Mouse (Mus musculus): ENCODE measurements around the gene Lypd9. TPM values are rescaled to one million over a fixed set of nuclear protein-coding genes. Genes with fewer than 3 reads are reported as not detected.
A peak's percentile ranks its signal among the peaks of the same experiment; 100 is the strongest.
"Not testable (repeated sequence)": the region's sequence is repeated elsewhere in the genome, so short reads cannot be mapped to it uniquely, and the experiment has no call there.

Lypd9 gene
- polyA plus RNA-seq (2014; fragmentation: Nextera tagmentation; extraction: Ambion mirVana), result not detected in 2 replicates

GRCm38 (mm10) chr11:58452759-58453158, at the start of gene Lypd9:
Gene Lypd9 (minus strand): TSS chr11:58452923.
- Histone ChIP-seq H3K9me3 (ENCODE audit: control insufficient read depth, low read length) (0 out of 2 replicates have a peak, but pooled peaks cover 6% of the 10 kb centered on the region), H3K4me3 (replicated peaks; ENCODE audit: low read length) (no peak within 1 kb of the TSS), H3K4me1 (replicated peaks; ENCODE audit: control insufficient read depth, insufficient read depth, low read length) (no peaks in the 10 kb centered on the region), H3K4me2 (replicated peaks) (no peak within 1 kb of the TSS), H3K36me3 (replicated peaks; ENCODE audit: control insufficient read depth, insufficient read depth) (no peaks in the 10 kb centered on the region), H3K27ac (no peak within 1 kb of the TSS), H3K9ac (no peak within 1 kb of the TSS), H3K27me3 (ENCODE audit: control insufficient read depth, insufficient read depth, low read length) (no peaks in the 10 kb centered on the region)
- no peak for ATAC-seq (ENCODE audit: low FRiP score)
- 99% methylated on average over 9 of the region's 9 CpGs for WGBS
- no peak for DNase-seq (ENCODE audit: low spot score)

GRCm38 (mm10) chr11:58502472-58502871, 49.7 kb upstream of the Lypd9 start, which contains the start of gene Olfr331:
Gene Olfr331 (minus strand): TSS chr11:58502572.
- not testable (repeated sequence) for H3K36me3 ChIP-seq (replicated peaks; ENCODE audit: control insufficient read depth, insufficient read depth); H3K4me2 ChIP-seq (replicated peaks); H3K27ac ChIP-seq; H3K4me1 ChIP-seq (replicated peaks; ENCODE audit: control insufficient read depth, insufficient read depth, low read length); H3K9me3 ChIP-seq (ENCODE audit: control insufficient read depth, low read length); H3K4me3 ChIP-seq (replicated peaks; ENCODE audit: low read length); H3K27me3 ChIP-seq (ENCODE audit: control insufficient read depth, insufficient read depth, low read length); ATAC-seq (ENCODE audit: low FRiP score); H3K9ac ChIP-seq; DNase-seq (ENCODE audit: low spot score)

GRCm38 (mm10) chr11:58499290-58499689, 46.6 kb upstream of the Lypd9 start:
- no peak overlapping the region for H3K9ac ChIP-seq
- H3K9me3 ChIP-seq (ENCODE audit: control insufficient read depth, low read length), result no peaks in the 10 kb centered on the region
- H3K27me3 ChIP-seq (ENCODE audit: control insufficient read depth, insufficient read depth, low read length), result no peaks in the 10 kb centered on the region
- H3K27ac ChIP-seq, result no peak overlapping the region
- no peak overlapping the region for H3K4me3 ChIP-seq (replicated peaks; ENCODE audit: low read length)
- 54% methylated on average over 3 of the region's 3 CpGs for WGBS
- no peak for ATAC-seq (ENCODE audit: low FRiP score)
- H3K4me2 ChIP-seq (replicated peaks), result no peak overlapping the region
- peak; percentile 80 for DNase-seq (ENCODE audit: low spot score)
- H3K36me3 ChIP-seq (replicated peaks; ENCODE audit: control insufficient read depth, insufficient read depth), result no peaks in the 10 kb centered on the region
- no peaks in the 10 kb centered on the region for H3K4me1 ChIP-seq (replicated peaks; ENCODE audit: control insufficient read depth, insufficient read depth, low read length)

GRCm38 (mm10) chr11:58498761-58499160, 46.0 kb upstream of the Lypd9 start:
- Histone ChIP-seq H3K9me3 (ENCODE audit: control insufficient read depth, low read length) (no peaks in the 10 kb centered on the region), H3K36me3 (replicated peaks; ENCODE audit: control insufficient read depth, insufficient read depth) (no peaks in the 10 kb centered on the region), H3K4me1 (replicated peaks; ENCODE audit: control insufficient read depth, insufficient read depth, low read length) (no peaks in the 10 kb centered on the region), H3K4me2 (replicated peaks) (no peak overlapping the region), H3K4me3 (replicated peaks; ENCODE audit: low read length) (no peak overlapping the region), H3K9ac (no peak overlapping the region), H3K27me3 (ENCODE audit: control insufficient read depth, insufficient read depth, low read length) (no peaks in the 10 kb centered on the region), H3K27ac (no peak overlapping the region)
- no peak for ATAC-seq (ENCODE audit: low FRiP score)
- DNase-seq (ENCODE audit: low spot score), result no peak
- 92% methylated on average over 9 of the region's 9 CpGs for WGBS

- WGBS, result 80% methylated on average over 2 of the region's 2 CpGs
- Histone ChIP-seq H3K9me3 (ENCODE audit: control insufficient read depth, low read length) (no peaks in the 10 kb centered on the region), H3K9ac (no peak within 1 kb of the TSS), H3K36me3 (replicated peaks; ENCODE audit: control insufficient read depth, insufficient read depth) (no peaks in the 10 kb centered on the region), H3K4me2 (replicated peaks) (no peak within 1 kb of the TSS), H3K4me1 (replicated peaks; ENCODE audit: control insufficient read depth, insufficient read depth, low read length) (no peaks in the 10 kb centered on the region), H3K4me3 (replicated peaks; ENCODE audit: low read length) (no peak within 1 kb of the TSS), H3K27ac (no peak within 1 kb of the TSS), H3K27me3 (ENCODE audit: control insufficient read depth, insufficient read depth, low read length) (no peaks in the 10 kb centered on the region)
- DNase-seq (ENCODE audit: low spot score) (no peak), ATAC-seq (ENCODE audit: low FRiP score) (no peak)
Observed at GRCm38 (mm10) chr11:58492455-58492854, 39.7 kb upstream of the Lypd9 start, which contains the start of gene Olfr332. Gene Olfr332 (minus strand): TSS chr11:58492555.

- H3K4me3 ChIP-seq (replicated peaks; ENCODE audit: low read length), result no peak within 1 kb of the TSS
- H3K27me3 ChIP-seq (ENCODE audit: control insufficient read depth, insufficient read depth, low read length), result no peaks in the 10 kb centered on the region
- H3K9me3 ChIP-seq (ENCODE audit: control insufficient read depth, low read length), result no peaks in the 10 kb centered on the region
- ATAC-seq (ENCODE audit: low FRiP score), result no peak
- H3K36me3 ChIP-seq (replicated peaks; ENCODE audit: control insufficient read depth, insufficient read depth), result no peaks in the 10 kb centered on the region
- H3K4me1 ChIP-seq (replicated peaks; ENCODE audit: control insufficient read depth, insufficient read depth, low read length), result no peaks in the 10 kb centered on the region
- H3K9ac ChIP-seq, result no peak within 1 kb of the TSS
- no peak for DNase-seq (ENCODE audit: low spot score)
- H3K4me2 ChIP-seq (replicated peaks), result no peak within 1 kb of the TSS
- no peak within 1 kb of the TSS for H3K27ac ChIP-seq
Observed at GRCm38 (mm10) chr11:58462170-58462569, 9.4 kb upstream of the Lypd9 start, which contains the start of gene Olfr30. Gene Olfr30 (minus strand): TSS chr11:58462270.

- Histone ChIP-seq H3K9me3 (ENCODE audit: control insufficient read depth, low read length) (0 out of 2 replicates have a peak, but pooled peaks cover 6% of the 10 kb centered on the region), H3K36me3 (replicated peaks; ENCODE audit: control insufficient read depth, insufficient read depth) (no peaks in the 10 kb centered on the region), H3K27ac (no peak overlapping the region), H3K4me2 (replicated peaks) (no peak overlapping the region), H3K27me3 (ENCODE audit: control insufficient read depth, insufficient read depth, low read length) (no peaks in the 10 kb centered on the region), H3K9ac (no peak overlapping the region), H3K4me3 (replicated peaks; ENCODE audit: low read length) (no peak overlapping the region), H3K4me1 (replicated peaks; ENCODE audit: control insufficient read depth, insufficient read depth, low read length) (no peaks in the 10 kb centered on the region)
- DNase-seq (ENCODE audit: low spot score), result no peak
- WGBS, result 72% methylated on average over 4 of the region's 4 CpGs
- ATAC-seq (ENCODE audit: low FRiP score), result no peak
Observed at GRCm38 (mm10) chr11:58453592-58453991, 869 bp upstream of the Lypd9 start.

DNA sequence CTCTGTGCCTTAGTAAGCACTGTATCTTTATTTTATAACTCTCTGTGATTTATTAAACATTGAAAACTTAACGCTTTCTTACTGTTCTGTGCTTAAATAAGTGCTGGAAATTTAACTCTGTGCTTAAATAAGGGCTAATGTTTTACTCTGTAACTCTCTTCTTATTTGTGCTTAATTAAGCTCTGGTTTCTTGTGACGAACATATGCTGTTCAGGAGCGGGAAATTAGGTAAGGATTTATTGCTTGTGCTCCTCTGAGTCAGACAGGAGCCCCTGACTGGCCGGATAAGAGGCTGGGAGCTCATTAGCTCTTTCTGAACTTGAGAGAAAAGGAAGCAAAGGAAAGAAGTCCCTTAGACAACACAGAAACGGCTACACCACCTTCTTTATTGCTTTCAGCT, 14.9 kb downstream of the Lypd9 start:
- no peaks in the 10 kb centered on the region for H3K36me3 ChIP-seq (replicated peaks; ENCODE audit: control insufficient read depth, insufficient read depth)
- DNase-seq (ENCODE audit: low spot score) (no peak), ATAC-seq (ENCODE audit: low FRiP score) (no peak)
- no peaks in the 10 kb centered on the region for H3K27me3 ChIP-seq (ENCODE audit: control insufficient read depth, insufficient read depth, low read length)
- no peaks in the 10 kb centered on the region for H3K9me3 ChIP-seq (ENCODE audit: control insufficient read depth, low read length)
- H3K4me1 ChIP-seq (replicated peaks; ENCODE audit: control insufficient read depth, insufficient read depth, low read length), result no peaks in the 10 kb centered on the region
- no peak overlapping the region for H3K9ac ChIP-seq
- no peak overlapping the region for H3K4me3 ChIP-seq (replicated peaks; ENCODE audit: low read length)
- H3K27ac ChIP-seq, result no peak overlapping the region
- WGBS, result 67% methylated on average over 5 of the region's 5 CpGs
- no peak overlapping the region for H3K4me2 ChIP-seq (replicated peaks)

DNA sequence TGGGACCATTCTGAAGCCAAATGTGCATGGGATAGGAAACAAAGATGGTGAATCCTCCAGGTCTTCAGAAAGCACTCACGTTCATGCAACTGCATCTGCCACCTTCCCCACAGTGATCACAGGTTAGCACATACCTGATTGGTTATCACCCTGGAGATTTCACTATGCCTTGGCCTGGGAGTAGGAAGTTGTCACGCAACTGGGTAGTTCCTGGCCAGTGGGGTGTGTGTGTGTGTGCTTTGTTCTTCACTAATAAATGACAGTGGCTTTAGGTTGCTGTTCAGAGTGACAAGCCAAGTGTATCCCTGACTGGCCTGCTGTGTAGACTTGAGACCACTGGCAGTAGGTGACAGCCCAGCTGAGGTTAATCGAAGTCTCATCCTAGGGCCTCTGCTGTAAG, 20.5 kb downstream of the Lypd9 start, which contains the start of gene Gm12253:
Gm12253 (plus strand) TSS at position 301 of the 400 bp plus-strand sequence.
- DNase-seq (ENCODE audit: low spot score) (no peak), ATAC-seq (ENCODE audit: low FRiP score) (no peak)
- Histone ChIP-seq H3K27ac (no peak within 1 kb of the TSS), H3K27me3 (ENCODE audit: control insufficient read depth, insufficient read depth, low read length) (no peaks in the 10 kb centered on the region), H3K36me3 (replicated peaks; ENCODE audit: control insufficient read depth, insufficient read depth) (no peaks in the 10 kb centered on the region), H3K4me1 (replicated peaks; ENCODE audit: control insufficient read depth, insufficient read depth, low read length) (no peaks in the 10 kb centered on the region), H3K4me3 (replicated peaks; ENCODE audit: low read length) (no peak within 1 kb of the TSS), H3K9ac (no peak within 1 kb of the TSS), H3K9me3 (ENCODE audit: control insufficient read depth, low read length) (no peaks in the 10 kb centered on the region), H3K4me2 (replicated peaks) (no peak within 1 kb of the TSS)
- 87% methylated on average over 3 of the region's 3 CpGs for WGBS

DNA sequence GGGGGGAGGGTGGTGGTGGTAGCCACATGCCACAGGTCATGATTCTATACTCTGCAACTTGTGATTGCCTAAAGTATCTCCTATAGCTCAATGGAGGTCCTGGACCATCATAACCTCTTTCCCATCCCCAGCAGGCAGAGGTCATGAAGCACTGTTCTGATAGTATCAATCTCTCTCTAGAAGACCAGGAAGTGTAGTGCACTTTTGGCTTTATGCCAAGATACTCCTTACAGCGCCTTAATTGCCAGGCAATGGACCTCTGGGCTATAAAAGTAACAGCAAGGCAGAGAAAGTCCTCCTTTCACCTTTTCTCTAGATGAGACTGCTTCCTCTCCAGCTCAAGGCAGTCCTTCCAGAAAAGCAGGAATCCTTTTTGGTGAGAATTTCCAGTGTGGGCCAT, 31.9 kb downstream of the Lypd9 start, which contains the start of gene 1810065E05Rik:
1810065E05Rik (plus strand) TSS at position 297 of the 400 bp plus-strand sequence.
- WGBS, result 68% methylated on average over 1 of the region's 1 CpGs
- DNase-seq (ENCODE audit: low spot score) (no peak), ATAC-seq (ENCODE audit: low FRiP score) (no peak)
- Histone ChIP-seq H3K4me3 (replicated peaks; ENCODE audit: low read length) (no peak within 1 kb of the TSS), H3K4me1 (replicated peaks; ENCODE audit: control insufficient read depth, insufficient read depth, low read length) (no peaks in the 10 kb centered on the region), H3K4me2 (replicated peaks) (no peak within 1 kb of the TSS), H3K36me3 (replicated peaks; ENCODE audit: control insufficient read depth, insufficient read depth) (no peaks in the 10 kb centered on the region), H3K9me3 (ENCODE audit: control insufficient read depth, low read length) (no peaks in the 10 kb centered on the region), H3K9ac (no peak within 1 kb of the TSS), H3K27me3 (ENCODE audit: control insufficient read depth, insufficient read depth, low read length) (no peaks in the 10 kb centered on the region), H3K27ac (no peak within 1 kb of the TSS)
